Mouse (Mus musculus) hindbrain, embryonic 15.5 days (tissue): Measurements from ENCODE around the gene Tle6. TPM values are rescaled to one million over a fixed set of nuclear protein-coding genes. Genes with fewer than 3 reads are reported as not detected.

Experiments used
- ATAC-seq: fragments of 200-750 bp; cut with Nextera tagmentation; 2 replicates; pipeline ENCODE4 v1.8.0; 2017; ENCODE audit warnings: low read depth, moderate number of reproducible peaks, moderate TSS enrichment; ENCODE audit not compliant: low FRiP score
- H3K27ac ChIP-seq: fragments of 300-500 bp; sonication (generic); replicated peaks from 2 replicates; pipeline ENCODE4 v1.5.1; 2015; ENCODE audit warnings: mild to moderate bottlenecking, inconsistent platforms
- H3K27me3 ChIP-seq: fragments of 300-500 bp; sonication (generic); 2 replicates; pipeline ENCODE4 v1.6.1; 2015; ENCODE audit warnings: control low read depth, inconsistent platforms
- H3K36me3 ChIP-seq: fragments of 300-500 bp; sonication (generic); 2 replicates; pipeline ENCODE4 v1.6.1; 2015; ENCODE audit warnings: control low read depth, inconsistent platforms
- H3K4me1 ChIP-seq: fragments of 300-500 bp; sonication (generic); replicated peaks from 2 replicates; pipeline ENCODE4 v1.6.1; 2015; ENCODE audit warnings: control low read depth, inconsistent platforms
- H3K4me2 ChIP-seq: fragments of 300-500 bp; sonication (generic); 2 replicates; pipeline ENCODE4 v1.6.1; 2015; ENCODE audit warnings: moderate library complexity, mild to moderate bottlenecking, inconsistent platforms
- H3K4me3 ChIP-seq: fragments of 300-500 bp; sonication (generic); 2 replicates; pipeline ENCODE4 v1.5.1; 2015; ENCODE audit warnings: mild to moderate bottlenecking, inconsistent platforms
- H3K9ac ChIP-seq: fragments of 300-500 bp; sonication (generic); 2 replicates; pipeline ENCODE4 v1.6.1; 2015; ENCODE audit warnings: inconsistent platforms
- H3K9me3 ChIP-seq: fragments of 300-500 bp; sonication (generic); 2 replicates; pipeline ENCODE4 v1.6.1; 2016; ENCODE audit warnings: control low read depth, inconsistent platforms
- WGBS: fragments of 180-500 bp; shearing (Covaris S2); methylation state at CpG from one replicate; pipeline ENCODE4 v1.1.7; 2015; 5-methylcytosine and 5-hydroxymethylcytosine counted together
- polyA plus RNA-seq: library from polyadenylated mRNA; unstranded; fragments of >200 nt; fragmentation: Nextera tagmentation; extraction: Ambion mirVana; gene quantifications from 2 replicates; pipeline ENCODE4 v1.2.1, GENCODE M21; 2015

Tle6 gene
- polyA plus RNA-seq, 1 experiment from 2014 or later, result 8.7 TPM

DNA sequence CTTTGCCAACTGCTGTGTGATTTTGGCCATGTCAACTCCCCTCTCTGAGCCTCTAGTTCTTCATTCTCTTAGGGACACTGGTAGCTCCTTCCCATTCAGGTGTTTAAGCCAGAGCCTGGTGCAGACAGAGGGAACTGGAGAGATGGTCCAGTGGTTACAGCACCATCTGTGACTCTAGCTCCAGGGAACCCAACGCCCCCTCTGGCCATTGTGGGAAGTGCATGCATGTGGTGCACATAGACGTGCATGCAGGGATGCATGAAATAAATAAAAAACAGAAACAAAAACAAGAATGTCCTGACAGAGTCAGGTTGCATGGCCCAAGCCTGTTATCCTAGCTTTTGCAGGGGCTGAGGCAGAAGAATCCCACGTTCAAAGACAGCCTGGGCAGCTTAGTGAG lies 44.6 kb downstream of the Tle6 start:
- H3K4me1 ChIP-seq, result peaks cover 27% of the 10 kb centered on the region
- no peak overlapping the region for H3K9ac ChIP-seq
- no peak for ATAC-seq
- 77% methylated on average over 3 of the region's 3 CpGs for WGBS
- H3K27ac ChIP-seq, result no peak overlapping the region
- H3K4me2 ChIP-seq, result no peak overlapping the region
- H3K36me3 ChIP-seq, result no peaks in the 10 kb centered on the region
- H3K4me3 ChIP-seq, result no peak overlapping the region
- H3K27me3 ChIP-seq, result no peaks in the 10 kb centered on the region
- H3K9me3 ChIP-seq, result no peaks in the 10 kb centered on the region

DNA sequence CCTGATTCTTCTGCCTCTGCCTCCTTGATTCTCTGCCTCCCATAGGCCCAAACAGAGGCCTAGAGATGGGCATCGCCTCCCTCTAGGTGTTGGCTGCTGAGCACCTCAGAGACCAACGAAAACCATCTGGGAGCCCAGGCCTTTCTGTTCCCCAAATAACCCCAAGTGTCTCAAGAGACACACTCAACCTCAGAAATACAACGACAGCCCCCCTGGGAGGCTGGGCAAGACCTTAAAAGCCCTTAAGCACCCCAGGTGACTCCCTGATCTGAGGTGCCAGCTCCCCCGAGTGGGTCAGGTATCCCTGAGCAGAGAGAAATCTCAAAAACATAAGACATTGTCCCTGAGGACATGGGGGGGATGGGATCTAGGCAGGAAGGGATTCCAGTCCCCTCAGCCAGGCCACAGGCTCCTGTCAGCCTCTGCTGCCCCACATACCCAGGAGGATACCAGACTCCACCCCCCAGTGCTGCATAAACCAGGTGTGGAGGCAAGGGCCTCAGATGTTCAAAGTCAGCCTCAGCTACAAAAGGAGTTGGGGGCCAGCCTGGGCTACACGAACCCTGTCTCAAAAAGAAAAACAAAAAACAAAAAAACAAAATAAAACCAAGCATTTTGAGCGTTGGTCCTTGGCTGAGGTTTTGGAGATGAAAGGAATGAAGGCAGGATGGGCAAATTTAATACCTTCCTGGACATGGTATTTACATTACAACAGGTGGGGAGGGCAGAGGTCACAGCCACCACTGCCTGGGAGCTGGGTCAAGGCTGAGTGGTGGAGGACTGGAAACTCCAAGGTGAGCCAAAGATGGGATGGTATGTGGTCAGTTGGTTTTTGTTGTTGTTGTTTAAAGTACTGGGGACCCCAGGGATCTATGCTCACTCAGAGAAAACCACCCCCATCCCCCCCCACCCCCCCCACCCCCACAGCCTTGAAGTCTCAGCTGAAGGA lies 46.8 kb downstream of the Tle6 start:
- peaks cover 15% of the 10 kb centered on the region for H3K4me1 ChIP-seq
- H3K9ac ChIP-seq, result no peak overlapping the region
- no peaks in the 10 kb centered on the region for H3K9me3 ChIP-seq
- WGBS, result 81% methylated on average over 6 of the region's 6 CpGs
- no peak overlapping the region for H3K4me2 ChIP-seq
- no peaks in the 10 kb centered on the region for H3K36me3 ChIP-seq
- H3K4me3 ChIP-seq, result no peak overlapping the region
- no peaks in the 10 kb centered on the region for H3K27me3 ChIP-seq
- no peak overlapping the region for H3K27ac ChIP-seq
- ATAC-seq, result no peak

DNA sequence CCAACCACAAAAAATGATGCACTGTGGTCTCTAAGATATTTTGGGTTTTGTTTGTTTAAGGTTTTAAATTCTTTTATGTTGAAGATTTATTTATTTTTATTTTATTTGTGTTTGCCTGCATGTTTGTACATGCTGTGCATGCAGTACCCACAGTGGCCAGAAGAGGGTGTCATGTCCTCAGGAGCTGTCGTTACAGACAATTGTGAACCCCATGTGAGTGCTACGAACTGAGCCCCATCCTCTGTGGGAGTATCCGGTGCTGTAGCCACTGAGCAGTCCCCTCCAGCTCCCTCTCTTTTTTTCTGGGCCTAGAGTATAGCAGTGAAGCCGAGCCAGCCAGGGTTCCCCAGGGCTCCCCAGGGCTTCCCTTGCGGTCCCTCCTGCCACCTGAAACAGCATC lies 47.6 kb downstream of the Tle6 start:
- Histone ChIP-seq H3K4me1 (peaks cover 8% of the 10 kb centered on the region), H3K27me3 (no peaks in the 10 kb centered on the region), H3K36me3 (no peaks in the 10 kb centered on the region), H3K4me2 (no peak overlapping the region), H3K4me3 (no peak overlapping the region), H3K9me3 (no peaks in the 10 kb centered on the region), H3K9ac (no peak overlapping the region), H3K27ac (no peak overlapping the region)
- 90% methylated on average over 5 of the region's 5 CpGs for WGBS
- no peak for ATAC-seq

DNA sequence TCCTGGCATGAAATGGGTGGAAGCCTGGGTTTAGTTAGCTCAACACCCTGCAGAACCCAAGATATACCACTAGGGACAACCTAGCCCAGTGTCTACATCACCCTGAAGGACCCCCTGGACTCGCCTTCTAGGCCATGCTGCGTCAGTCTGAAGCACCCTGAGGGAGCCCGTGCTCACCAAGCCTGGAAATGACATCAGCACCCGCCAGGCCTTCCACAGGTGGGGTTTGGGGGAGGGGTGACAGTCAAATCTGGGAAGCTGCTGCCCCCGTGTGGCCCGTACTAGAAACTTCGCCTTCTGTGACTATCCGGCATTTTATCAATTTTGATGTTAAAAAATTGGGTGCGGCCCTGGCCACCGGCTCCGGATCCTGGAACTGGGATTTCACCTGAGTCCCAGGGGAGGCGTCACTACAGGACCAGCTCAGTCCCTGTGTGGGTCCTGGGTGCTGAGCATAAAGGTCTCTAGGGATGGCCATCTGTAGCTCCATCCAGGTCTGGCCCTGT lies 49.2 kb downstream of the Tle6 start:
- Histone ChIP-seq H3K4me2 (peak overlapping the region; percentile 40), H3K36me3 (no peaks in the 10 kb centered on the region), H3K4me3 (0 out of 2 replicates have a peak overlapping the region, but pooled peaks have one; percentile 8), H3K9ac (no peak overlapping the region), H3K4me1 (peaks cover 8% of the 10 kb centered on the region), H3K27ac (peak overlapping the region; percentile 46; the same call in 1 of the 2 replicates), H3K27me3 (no peaks in the 10 kb centered on the region), H3K9me3 (no peaks in the 10 kb centered on the region)
- WGBS, result 5% methylated on average over 12 of the region's 12 CpGs
- peak; percentile 89 for ATAC-seq

DNA sequence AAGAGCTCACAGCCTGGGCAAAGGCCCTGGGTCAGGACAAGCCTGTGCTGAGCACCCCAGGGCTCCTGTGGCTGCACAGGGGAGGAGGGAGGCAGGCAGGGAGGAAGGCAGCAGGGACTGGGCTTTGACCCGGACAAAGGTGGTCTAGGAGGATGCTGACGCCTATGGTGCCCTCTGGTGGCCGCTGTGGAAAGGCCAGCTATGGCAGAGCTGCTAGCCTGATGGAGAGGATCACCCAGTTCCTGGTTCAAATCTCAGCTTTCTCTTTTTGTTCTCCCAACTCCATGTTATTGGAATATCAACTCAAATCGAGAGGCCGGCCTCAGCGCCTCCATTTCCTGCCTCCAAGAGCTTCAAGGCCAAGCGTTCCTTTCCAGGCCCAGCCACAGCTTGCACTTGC lies 50.6 kb downstream of the Tle6 start:
- no peak overlapping the region for H3K4me2 ChIP-seq
- no peaks in the 10 kb centered on the region for H3K9me3 ChIP-seq
- H3K36me3 ChIP-seq, result no peaks in the 10 kb centered on the region
- peaks cover 12% of the 10 kb centered on the region for H3K4me1 ChIP-seq
- ATAC-seq, result no peak
- WGBS, result 9% methylated on average over 7 of the region's 7 CpGs
- H3K9ac ChIP-seq, result no peak overlapping the region
- H3K27ac ChIP-seq, result no peak overlapping the region
- H3K27me3 ChIP-seq, result no peaks in the 10 kb centered on the region
- no peak overlapping the region for H3K4me3 ChIP-seq

DNA sequence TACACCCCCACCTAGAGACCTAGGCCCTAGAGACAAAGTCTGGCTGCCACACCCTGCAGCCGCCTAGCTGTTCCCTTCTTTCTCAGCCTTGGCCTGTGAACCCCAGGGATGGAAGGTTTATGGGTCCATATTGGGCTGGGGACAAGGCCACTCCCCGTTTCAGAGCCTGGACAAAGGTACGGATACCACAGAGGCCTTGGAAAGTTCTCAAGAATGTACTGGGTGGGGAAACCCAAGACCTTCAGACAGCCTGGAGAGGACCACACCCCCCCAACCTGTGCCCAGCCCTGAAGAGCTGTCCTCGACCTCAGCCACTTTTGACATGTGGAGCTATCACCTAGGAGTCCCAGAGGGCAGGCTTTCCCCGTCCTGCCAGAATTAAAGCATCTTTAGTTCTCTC lies 51.9 kb downstream of the Tle6 start:
- H3K27me3 ChIP-seq, result no peaks in the 10 kb centered on the region
- H3K36me3 ChIP-seq, result no peaks in the 10 kb centered on the region
- no peak for ATAC-seq
- H3K27ac ChIP-seq, result no peak overlapping the region
- peaks cover 15% of the 10 kb centered on the region for H3K4me1 ChIP-seq
- no peaks in the 10 kb centered on the region for H3K9me3 ChIP-seq
- H3K4me2 ChIP-seq, result no peak overlapping the region
- H3K9ac ChIP-seq, result no peak overlapping the region
- no peak overlapping the region for H3K4me3 ChIP-seq
- WGBS, result 72% methylated on average over 5 of the region's 5 CpGs

DNA sequence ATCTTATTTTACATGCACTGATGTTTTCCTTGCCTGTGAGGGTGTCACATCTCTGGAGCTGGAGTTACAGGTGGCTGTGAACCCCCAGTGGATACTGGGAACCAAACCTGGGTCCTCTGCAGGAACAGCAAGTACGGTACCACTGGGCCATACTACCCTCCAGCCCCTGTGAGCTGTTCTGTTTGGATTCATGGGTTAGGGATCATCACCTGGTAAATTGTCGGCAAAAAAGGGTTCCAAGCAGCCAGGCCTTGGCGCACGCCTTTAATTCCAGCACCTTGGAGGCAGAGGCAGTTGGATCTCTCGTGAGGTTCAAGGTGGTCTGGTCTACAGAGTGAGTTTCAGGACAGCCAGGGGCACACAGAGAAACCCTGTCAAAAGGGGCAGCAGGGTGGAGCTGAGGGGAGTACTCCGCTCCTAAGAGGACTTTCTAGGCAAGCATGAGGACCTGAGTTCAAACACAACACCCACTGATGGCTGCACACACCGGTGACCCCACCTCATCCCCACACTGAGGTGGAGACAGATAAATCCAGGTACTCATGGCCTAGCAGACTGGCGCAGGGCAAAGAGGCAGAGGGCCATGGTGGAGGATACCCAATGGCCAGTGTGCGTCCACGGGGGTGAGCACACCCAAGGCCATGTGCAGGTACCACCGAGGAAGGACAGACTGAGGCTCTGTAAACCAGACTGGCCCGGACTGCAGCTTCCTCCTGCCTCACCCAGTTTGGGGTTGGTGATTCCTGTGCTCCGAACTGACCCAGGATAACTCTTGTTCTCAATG lies 53.9 kb downstream of the Tle6 start:
- no peak overlapping the region for H3K4me2 ChIP-seq
- no peaks in the 10 kb centered on the region for H3K9me3 ChIP-seq
- H3K9ac ChIP-seq, result no peak overlapping the region
- 93% methylated on average over 13 of the region's 13 CpGs for WGBS
- H3K27ac ChIP-seq, result no peak overlapping the region
- peaks cover 34% of the 10 kb centered on the region for H3K4me1 ChIP-seq
- H3K4me3 ChIP-seq, result no peak overlapping the region
- H3K36me3 ChIP-seq, result no peaks in the 10 kb centered on the region
- no peak for ATAC-seq
- H3K27me3 ChIP-seq, result no peaks in the 10 kb centered on the region

DNA sequence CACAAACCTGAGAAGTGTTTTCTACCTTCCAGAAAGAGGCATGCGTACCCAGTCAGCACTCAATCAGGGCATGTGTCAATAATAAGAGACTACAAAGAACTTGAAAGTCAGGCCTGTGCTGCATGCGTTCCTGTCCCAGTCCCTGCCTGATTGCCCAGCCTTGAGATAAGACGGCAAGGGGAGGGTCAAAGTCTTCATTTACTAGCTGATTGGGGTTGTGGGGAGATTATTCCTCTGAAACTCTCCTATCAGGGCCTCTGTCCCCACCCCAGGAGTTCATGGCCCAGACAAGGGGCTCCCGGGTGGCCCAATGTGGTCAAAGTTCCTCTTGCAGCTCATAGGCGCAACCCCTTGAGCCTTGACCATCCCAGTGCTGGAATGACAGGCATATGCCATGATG lies 54.5 kb downstream of the Tle6 start:
- H3K27me3 ChIP-seq, result no peaks in the 10 kb centered on the region
- 85% methylated on average over 5 of the region's 5 CpGs for WGBS
- no peak for ATAC-seq

DNA sequence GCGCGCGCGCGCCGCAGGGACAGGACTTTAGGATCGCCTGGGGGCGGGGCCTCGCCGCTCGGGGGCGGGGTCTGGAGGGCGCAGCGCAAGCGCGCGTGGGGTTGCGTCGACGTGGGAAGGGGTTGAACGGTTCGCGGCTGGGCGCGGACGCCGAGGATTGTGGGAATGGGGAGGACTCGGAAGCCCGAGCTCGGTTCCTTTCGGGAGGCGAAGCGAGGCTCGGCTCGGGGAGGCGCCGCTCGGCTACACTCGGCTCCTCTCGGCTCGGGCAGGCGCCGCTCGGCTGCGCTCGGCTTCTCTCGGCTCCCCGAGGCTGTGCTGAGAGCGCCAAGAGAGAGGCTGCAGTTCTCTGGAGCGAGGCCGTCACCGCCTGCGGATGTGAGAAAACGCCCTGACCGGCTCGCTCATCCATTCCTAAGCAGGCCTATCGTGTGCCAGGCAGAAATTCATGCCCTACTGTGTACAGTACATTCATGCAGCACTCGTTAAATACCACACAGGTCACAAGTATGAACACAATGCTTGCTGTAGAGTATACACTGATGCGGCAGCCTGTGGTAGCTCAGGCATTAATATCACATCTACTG lies 55.6 kb downstream of the Tle6 start, which contains the start of gene Gna11:
TSS of gene Gna11 (minus strand) at position 30 of the 587 bp plus-strand sequence.
- no peaks in the 10 kb centered on the region for H3K36me3 ChIP-seq
- peak within 1 kb of the TSS; percentile 79 for H3K9ac ChIP-seq
- peaks cover 40% of the 10 kb centered on the region for H3K4me1 ChIP-seq
- no peaks in the 10 kb centered on the region for H3K9me3 ChIP-seq
- no peaks in the 10 kb centered on the region for H3K27me3 ChIP-seq
- WGBS, result under 1% methylated on average over 57 of the region's 59 CpGs
- ATAC-seq, result peak; percentile 96
- peak within 1 kb of the TSS; percentile 89 for H3K27ac ChIP-seq
- H3K4me2 ChIP-seq, result peak within 1 kb of the TSS; percentile 92
- H3K4me3 ChIP-seq, result peak within 1 kb of the TSS; percentile 88

More for the DNA sequence above, 54.5 kb downstream of the Tle6 start:
- H3K4me1 ChIP-seq, result peaks cover 34% of the 10 kb centered on the region
- no peak overlapping the region for H3K4me2 ChIP-seq
- no peaks in the 10 kb centered on the region for H3K36me3 ChIP-seq
- no peaks in the 10 kb centered on the region for H3K9me3 ChIP-seq
- no peak overlapping the region for H3K4me3 ChIP-seq
- no peak overlapping the region for H3K27ac ChIP-seq
- H3K9ac ChIP-seq, result no peak overlapping the region

DNA sequence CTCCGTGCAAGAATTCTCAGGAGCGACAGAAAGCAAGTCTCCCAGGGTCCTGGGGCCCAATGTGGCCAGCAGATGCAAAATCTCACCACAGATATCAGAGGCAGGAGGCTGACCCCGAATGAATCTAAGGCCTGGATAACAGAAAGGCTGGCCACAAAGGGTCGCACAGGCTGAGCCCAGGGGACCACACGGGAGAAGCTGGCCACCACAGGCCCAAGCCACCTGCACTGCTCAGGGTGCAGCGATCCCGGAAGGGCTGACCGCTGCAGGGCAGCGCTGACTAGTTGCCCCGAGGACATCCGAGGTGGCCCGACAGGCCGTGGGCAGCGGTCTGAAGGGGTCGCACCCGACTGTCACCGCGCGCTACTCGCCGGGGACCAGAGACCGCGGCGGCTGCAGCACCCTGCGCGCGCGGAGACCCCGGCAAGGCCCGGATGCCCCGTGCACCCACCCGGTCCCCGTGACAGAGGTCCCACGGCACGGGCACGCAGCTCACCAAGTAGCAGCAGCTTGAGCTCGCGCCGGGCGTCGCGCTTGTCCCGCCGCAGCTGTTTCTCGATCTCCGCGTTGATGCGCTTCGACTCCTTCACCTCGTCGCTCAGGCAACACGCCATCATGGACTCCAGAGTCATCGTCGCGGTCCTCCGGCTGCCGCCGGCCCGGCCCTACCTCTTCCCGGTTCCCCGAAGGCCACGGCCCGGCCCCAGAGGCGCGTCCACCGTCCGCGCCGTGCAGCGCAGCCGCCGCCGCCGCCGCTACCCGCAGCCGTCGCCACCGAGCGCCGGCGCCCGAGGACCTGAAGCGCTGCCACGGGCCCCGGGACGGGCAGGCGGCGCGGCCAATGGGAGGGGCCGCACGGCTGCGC lies 56.3 kb downstream of the Tle6 start:
- no peaks in the 10 kb centered on the region for H3K36me3 ChIP-seq
- ATAC-seq, result peak; percentile 4; the same call in 1 of the 2 replicates
- H3K4me1 ChIP-seq, result peaks cover 40% of the 10 kb centered on the region

DNA sequence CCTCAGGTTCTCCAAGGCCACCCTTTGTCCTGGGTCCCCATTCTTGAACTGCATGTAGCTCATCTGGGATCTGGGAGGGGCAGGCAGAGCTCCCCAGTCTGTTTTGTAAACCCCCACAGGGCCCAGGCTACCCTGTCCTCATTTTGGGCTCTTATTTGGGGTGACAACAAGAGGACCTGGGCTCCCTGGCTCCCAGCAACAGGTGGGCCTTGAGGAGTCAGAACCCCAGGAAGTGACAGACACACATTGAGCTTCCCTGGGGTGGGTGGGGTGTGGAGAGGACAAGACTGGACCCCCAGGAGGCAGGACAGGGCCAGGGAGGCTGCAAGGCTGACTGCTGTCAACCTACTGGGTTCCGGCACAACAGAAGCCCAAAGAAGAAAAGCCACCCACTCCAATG lies 57.2 kb downstream of the Tle6 start:
- no peaks in the 10 kb centered on the region for H3K9me3 ChIP-seq
- no peaks in the 10 kb centered on the region for H3K36me3 ChIP-seq
- H3K4me1 ChIP-seq, result peaks cover 40% of the 10 kb centered on the region
- 0 out of 2 replicates have a peak overlapping the region, but pooled peaks have one; percentile 89 for H3K27ac ChIP-seq
- H3K4me3 ChIP-seq, result peak overlapping the region; percentile 88
- peak overlapping the region; percentile 92 for H3K4me2 ChIP-seq
- peak overlapping the region; percentile 79 for H3K9ac ChIP-seq
- WGBS, result 62% methylated on average over 1 of the region's 1 CpGs
- H3K27me3 ChIP-seq, result no peaks in the 10 kb centered on the region
- no peak for ATAC-seq

More for the DNA sequence above, 56.3 kb downstream of the Tle6 start:
- H3K4me3 ChIP-seq, result peak overlapping the region; percentile 88
- WGBS, result under 1% methylated on average over 87 of the region's 93 CpGs
- peak overlapping the region; percentile 79 for H3K9ac ChIP-seq
- peak overlapping the region; percentile 92 for H3K4me2 ChIP-seq
- no peaks in the 10 kb centered on the region for H3K27me3 ChIP-seq
- H3K27ac ChIP-seq, result peak overlapping the region; percentile 89
- H3K9me3 ChIP-seq, result no peaks in the 10 kb centered on the region
